Mouse (Mus musculus) monocyte, adult 5-6 weeks (primary cell): Measurements from ENCODE around the gene Shroom3. TPM values are rescaled to one million over a fixed set of nuclear protein-coding genes. Genes with fewer than 3 reads are reported as not detected.

Experiments used
- ATAC-seq: fragments of 153-309, 156-312 bp; replicated peaks from 2 replicates; pipeline ENCODE4 v1.8.0; 2017; ENCODE audit warnings: mild to moderate bottlenecking; ENCODE audit not compliant: low TSS enrichment, insufficient number of reproducible peaks, severe bottlenecking, poor library complexity, low FRiP score
- total RNA-seq: library from RNA; stranded (forward); fragments of 200-1000, 200-491, 200-594 nt; gene quantifications from 3 replicates; pipeline ENCODE4 v1.2.3, GENCODE M21; 2017

The Shroom3 gene
- not detected in 3 replicates for total RNA-seq

- ATAC-seq: 0 out of 2 replicates have a peak, but pooled peaks have one; percentile 5
Observed at GRCm38 (mm10) chr5:92683351-92683807, at the start of gene Shroom3. TSS of gene Shroom3 (plus strand) at chr5:92683435.

- ATAC-seq: no peak
Observed at GRCm38 (mm10) chr5:92633526-92633925, 49.7 kb upstream of the Shroom3 start.

DNA sequence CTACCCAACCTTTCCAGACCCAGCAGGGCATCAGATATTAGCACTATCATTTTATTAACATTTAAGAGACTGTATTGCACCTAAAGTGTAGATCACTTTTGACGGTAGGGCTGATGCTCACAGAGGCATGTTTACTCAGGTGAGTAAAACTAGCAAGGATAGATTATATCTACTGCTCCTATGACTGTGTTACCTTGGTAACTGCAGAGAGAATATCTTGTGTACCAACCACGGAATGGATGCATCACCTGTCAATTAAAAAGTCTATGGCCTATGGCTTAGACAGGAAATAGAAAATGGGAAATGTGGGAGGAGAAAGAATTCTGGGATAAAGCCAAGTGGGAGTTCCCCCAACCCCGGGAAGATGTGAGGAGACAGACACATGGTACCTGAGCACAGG lies 48.3 kb upstream of the Shroom3 start:
- ATAC-seq: no peak

- ATAC-seq: no peak
Observed at GRCm38 (mm10) chr5:92635891-92636290, 47.3 kb upstream of the Shroom3 start.

GRCm38 (mm10) chr5:92640861-92641260 lies 42.4 kb upstream of the Shroom3 start:
- no peak for ATAC-seq

- peak; percentile 90 for ATAC-seq
Observed at GRCm38 (mm10) chr5:92656256-92656655, 27.0 kb upstream of the Shroom3 start.

- ATAC-seq: no peak
Observed at GRCm38 (mm10) chr5:92664321-92664720, 18.9 kb upstream of the Shroom3 start.

GRCm38 (mm10) chr5:92666860-92667259 lies 16.4 kb upstream of the Shroom3 start:
- ATAC-seq: peak; percentile 56; the same call in 1 of the 2 replicates

DNA sequence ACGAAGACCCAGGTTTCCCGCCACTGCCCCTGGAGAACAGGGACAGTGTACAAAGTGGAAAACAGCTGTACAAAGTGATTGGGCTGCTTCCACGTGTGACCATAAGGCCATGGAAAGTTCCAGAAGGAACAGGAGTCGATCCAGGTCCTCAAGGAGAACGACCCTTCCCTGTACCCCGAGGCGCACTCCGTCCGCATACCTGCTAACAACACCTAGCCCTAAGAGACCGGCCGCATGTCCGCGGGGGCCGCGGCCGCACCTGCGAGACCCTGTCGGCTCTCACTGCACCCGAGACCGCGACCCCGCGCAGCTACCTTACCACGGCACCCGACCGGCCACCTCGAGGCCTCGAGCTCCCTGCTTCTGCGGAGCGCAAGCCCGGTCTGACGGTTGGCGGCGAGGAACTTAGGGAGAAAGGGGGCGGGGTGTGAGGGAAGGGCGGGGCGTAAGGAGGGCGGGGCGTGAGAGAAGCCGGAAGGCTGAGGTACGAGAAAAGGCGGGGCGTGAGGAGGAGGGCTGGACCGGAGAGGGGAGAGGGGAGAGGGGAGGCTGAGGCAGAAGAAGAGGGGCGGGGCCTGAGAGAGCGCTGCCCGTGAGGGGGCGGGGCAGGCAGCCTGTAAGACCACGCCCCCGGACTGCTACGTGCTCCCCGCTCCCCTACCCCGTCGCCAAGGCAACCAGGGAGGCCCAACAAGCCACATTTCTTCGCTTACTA lies 8.2 kb upstream of the Shroom3 start, which contains the start of gene Ccdc158:
TSS of gene Ccdc158 (minus strand) at position 413 of the 715 bp plus-strand sequence.
- peak; percentile 86 for ATAC-seq

DNA sequence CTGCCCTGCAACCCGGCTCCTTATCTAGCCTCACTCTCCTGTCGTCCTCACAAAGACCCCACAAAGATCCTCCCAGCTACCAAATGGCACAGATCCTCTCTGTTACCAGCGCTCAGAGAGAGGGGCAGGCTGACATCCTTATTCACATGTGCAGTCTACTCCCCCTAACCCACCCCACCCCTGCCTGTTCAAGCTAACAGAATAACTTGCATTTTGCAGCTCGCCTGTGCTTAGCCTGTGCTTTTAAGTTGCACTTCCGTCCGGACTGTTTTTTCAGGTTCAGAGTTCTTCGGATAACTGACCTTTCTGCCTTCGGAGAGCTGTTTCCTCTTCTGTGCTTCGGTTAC lies 7.7 kb upstream of the Shroom3 start:
- 0 out of 2 replicates have a peak, but pooled peaks have one; percentile 3 for ATAC-seq

DNA sequence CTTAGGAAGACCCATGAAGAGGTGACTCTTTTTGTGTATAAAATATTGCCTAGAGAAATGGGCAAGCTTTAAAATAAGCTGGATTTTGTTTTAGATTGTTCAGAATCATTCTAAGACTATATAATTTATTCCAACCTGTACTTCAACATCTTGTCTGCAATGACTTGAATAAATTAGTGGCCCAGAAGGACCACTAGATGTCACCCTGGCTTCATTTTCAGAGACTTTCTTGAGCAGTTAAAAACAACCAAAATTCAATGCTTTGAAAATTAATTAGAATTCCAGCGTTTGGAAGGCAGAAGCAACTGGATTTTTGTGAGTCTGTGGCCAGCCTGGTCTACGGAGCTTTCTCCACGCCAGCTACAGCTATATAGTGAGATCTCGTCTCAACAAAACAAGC lies 3.8 kb upstream of the Shroom3 start:
- no peak for ATAC-seq

DNA sequence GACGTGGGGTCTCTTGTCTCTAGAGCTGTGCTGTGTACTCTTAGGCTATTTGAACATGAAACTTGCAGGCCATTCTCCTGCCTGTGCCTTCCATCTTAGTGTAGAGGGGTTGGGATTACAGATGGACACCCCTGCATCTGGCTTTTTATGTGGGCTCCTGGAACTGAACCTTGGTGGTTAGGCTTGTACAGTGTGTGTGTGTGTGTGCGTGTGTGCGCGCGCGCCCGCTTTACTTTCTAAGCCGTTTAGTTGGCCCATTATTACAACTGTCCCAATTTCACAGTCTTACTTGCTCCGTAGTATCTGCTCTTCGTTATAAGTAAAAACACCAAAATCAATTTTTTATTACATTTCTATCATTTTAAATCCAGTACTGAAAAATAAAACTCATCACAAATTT lies 1.4 kb upstream of the Shroom3 start:
- ATAC-seq: no peak

DNA sequence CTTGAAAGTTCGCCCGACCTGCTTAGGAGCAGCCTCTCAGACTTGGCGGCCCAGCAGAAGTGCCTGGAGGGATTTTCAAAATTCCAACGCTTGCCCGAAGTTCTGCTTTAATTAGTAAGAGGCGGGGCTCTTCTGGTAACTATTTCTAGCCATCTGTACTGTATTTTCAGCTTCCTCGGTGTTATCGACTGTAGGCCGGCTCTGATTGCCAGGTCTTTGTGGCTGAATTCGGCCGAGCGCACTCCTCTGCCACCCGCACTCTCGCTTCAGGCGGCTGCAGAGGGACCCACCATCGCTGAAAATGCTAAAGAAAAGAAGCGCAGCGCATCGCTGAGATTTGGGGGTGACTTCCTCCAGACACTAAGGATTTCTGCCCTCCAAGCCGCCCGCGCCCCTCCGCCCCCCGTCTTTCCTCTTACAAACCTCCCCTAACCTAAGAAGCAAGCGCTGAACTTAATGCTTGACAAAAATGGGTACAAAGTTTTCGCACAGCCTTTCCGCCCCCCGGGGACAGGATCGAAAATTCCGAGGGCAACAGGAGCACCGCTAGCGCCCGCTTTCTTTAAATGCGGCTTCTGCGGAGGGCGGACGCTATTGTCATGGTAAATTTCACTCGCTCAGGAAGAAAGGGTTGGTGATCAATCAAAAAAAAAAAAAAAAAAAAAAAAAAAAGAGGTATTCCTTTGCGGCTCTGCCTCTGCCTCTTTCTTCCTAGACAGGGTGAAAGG lies 450 bp upstream of the Shroom3 start:
- ATAC-seq: no peak

GRCm38 (mm10) chr5:92683871-92684475 lies 738 bp downstream of the Shroom3 start:
- no peak for ATAC-seq

DNA sequence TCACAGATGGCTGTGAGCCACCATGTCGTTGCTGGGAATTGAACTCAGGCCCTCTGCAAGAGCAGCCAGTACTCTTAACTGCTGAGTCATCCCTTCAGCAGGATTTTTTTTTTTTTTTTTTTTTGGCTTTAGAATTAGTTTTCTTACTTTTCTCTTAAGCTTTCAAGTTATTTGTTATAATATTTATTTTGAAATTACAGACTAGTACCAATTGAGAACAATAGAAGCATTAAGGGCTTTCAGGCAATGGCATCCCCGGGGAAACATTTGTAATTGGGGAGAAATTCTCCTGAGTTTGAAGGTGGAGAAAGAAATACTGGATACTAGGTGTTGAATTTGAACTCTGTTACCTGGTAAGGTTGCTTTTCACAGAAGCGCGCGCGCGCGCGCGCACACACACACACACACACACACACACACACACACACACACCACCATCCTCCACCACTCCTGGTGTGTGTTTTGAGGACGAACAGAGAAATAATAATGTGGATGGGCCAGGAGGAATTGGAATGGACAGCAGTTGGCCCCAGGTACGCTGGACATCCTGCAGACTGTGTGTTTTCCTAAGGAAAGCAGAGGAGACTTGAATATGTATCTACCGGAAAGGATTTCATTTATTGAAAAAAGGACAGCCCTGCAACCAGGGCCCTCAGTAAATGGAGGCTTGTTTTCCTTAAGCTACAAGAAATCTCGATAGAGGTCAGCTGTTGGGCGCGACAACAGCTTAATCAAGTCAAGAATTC lies 1.7 kb downstream of the Shroom3 start:
- ATAC-seq: no peak

DNA sequence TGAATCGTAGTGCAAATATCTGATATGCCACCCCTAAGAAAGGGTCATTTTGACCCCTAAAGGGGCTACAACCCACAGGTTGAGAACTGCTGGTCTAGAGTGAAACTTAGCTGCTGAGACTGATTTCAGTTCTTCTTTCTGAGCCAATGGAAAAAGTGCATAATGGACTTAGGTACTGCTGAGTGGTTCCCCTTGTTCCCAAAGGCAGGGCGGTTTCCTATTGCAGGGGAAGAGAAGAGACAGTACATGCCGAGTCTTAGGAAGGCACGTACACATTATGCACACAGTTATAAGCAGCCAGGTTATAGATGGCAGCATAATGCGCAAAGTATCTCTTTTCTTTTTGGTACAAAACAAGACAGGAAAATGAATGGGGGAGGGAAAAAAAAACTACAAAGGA lies 4.9 kb downstream of the Shroom3 start:
- ATAC-seq: no peak

- ATAC-seq: no peak
Observed at GRCm38 (mm10) chr5:92688569-92688968, 5.3 kb downstream of the Shroom3 start.

- ATAC-seq: no peak
Observed at GRCm38 (mm10) chr5:92692206-92693007, 9.2 kb downstream of the Shroom3 start.
